Mouse (Mus musculus) stomach, embryonic 15.5 days (tissue): Measurements from ENCODE around the gene Gnl1. TPM values are rescaled to one million over a fixed set of nuclear protein-coding genes. Genes with fewer than 3 reads are reported as not detected.
"Not testable (repeated sequence)": the region's sequence is repeated elsewhere in the genome, so short reads cannot be mapped to it uniquely, and the experiment has no call there.

Experiments used
- ATAC-seq: fragments of 200-750 bp; cut with Nextera tagmentation; 2 replicates; pipeline ENCODE4 v1.8.0; 2017; ENCODE audit warnings: low read depth, moderate number of reproducible peaks, moderate TSS enrichment; ENCODE audit not compliant: insufficient read depth, low FRiP score
- H3K27ac ChIP-seq: fragments of 300-500 bp; sonication (generic); 2 replicates; pipeline ENCODE4 v1.5.1; 2015; ENCODE audit warnings: mild to moderate bottlenecking, inconsistent platforms
- H3K27me3 ChIP-seq: fragments of 300-500 bp; sonication (generic); replicated peaks from 2 replicates; pipeline ENCODE4 v1.6.1; 2015; ENCODE audit warnings: inconsistent platforms
- H3K36me3 ChIP-seq: fragments of 300-500 bp; sonication (generic); 2 replicates; pipeline ENCODE4 v1.6.1; 2015; ENCODE audit warnings: inconsistent platforms
- H3K4me1 ChIP-seq: fragments of 300-500 bp; sonication (generic); 2 replicates; pipeline ENCODE4 v1.6.1; 2015; ENCODE audit warnings: inconsistent platforms
- H3K4me2 ChIP-seq: fragments of 300-500 bp; sonication (generic); 2 replicates; pipeline ENCODE4 v1.6.1; 2015; ENCODE audit warnings: mild to moderate bottlenecking, inconsistent platforms
- H3K4me3 ChIP-seq: fragments of 300-500 bp; sonication (generic); replicated peaks from 2 replicates; pipeline ENCODE4 v1.5.1; 2015; ENCODE audit warnings: inconsistent platforms
- H3K9ac ChIP-seq: fragments of 300-500 bp; sonication (generic); 2 replicates; pipeline ENCODE4 v1.6.1; 2015; ENCODE audit warnings: inconsistent platforms
- H3K9me3 ChIP-seq: fragments of 300-500 bp; sonication (generic); 2 replicates; pipeline ENCODE4 v1.6.1; 2016; ENCODE audit warnings: inconsistent platforms
- WGBS: fragments of 180-500 bp; shearing (Covaris S2); methylation state at CpG from one replicate; pipeline ENCODE4 v1.1.7; 2015; 5-methylcytosine and 5-hydroxymethylcytosine counted together
- polyA plus RNA-seq: library from polyadenylated mRNA; unstranded; fragments of >200 nt; fragmentation: Nextera tagmentation; extraction: Ambion mirVana; gene quantifications from 2 replicates; pipeline ENCODE4 v1.2.1, GENCODE M21; 2015

The Gnl1 gene
- polyA plus RNA-seq, 1 experiment from 2014 or later: 41.4 TPM

DNA sequence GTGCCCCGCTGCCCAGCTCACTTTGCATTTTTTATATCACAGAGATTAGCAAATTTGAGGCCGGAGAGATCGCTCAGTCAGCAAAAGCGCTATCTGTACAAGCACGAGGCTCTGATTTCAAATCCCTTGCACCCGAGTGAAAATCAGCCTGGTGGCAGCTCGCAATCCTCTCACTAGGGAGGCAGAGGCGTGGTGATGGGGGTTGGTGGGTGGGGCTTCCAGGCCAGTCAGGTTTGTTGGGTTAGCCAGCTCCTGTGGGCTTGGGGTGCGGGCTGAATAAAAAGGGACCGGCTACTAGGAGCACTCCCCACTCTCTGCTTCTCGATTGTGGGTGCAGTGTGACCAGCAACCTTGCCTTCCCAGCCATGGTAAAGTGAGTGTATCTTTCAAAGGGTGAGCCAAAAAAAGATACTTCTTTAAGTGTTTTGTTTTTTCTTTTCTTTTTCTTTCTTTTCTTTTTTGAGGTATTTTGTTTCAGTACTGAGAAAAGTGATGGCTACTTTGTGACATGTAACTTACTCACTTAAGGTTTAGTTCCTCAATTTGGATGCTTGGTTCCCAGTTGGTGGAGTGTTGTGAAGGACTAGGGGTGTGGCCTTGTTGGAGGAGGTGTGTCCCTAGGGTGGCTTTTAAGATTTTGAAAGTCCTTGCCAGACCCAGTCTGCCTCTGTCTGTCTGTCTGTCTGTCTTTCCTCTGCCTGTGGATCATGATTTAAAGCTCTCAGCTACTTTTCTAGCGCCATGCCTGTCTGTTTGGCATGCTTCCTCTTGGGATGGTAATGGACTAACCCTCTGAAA lies 18.3 kb downstream of the Gnl1 start:
- 51% methylated on average over 12 of the region's 12 CpGs for WGBS
- Histone ChIP-seq H3K36me3 (no peaks in the 10 kb centered on the region), H3K4me2 (peak overlapping the region; percentile 16), H3K9me3 (no peaks in the 10 kb centered on the region), H3K27ac (no peak overlapping the region), H3K27me3 (no peaks in the 10 kb centered on the region), H3K4me1 (0 out of 2 replicates have a peak, but pooled peaks cover 3% of the 10 kb centered on the region), H3K4me3 (no peak overlapping the region), H3K9ac (no peak overlapping the region)
- ATAC-seq: no peak

DNA sequence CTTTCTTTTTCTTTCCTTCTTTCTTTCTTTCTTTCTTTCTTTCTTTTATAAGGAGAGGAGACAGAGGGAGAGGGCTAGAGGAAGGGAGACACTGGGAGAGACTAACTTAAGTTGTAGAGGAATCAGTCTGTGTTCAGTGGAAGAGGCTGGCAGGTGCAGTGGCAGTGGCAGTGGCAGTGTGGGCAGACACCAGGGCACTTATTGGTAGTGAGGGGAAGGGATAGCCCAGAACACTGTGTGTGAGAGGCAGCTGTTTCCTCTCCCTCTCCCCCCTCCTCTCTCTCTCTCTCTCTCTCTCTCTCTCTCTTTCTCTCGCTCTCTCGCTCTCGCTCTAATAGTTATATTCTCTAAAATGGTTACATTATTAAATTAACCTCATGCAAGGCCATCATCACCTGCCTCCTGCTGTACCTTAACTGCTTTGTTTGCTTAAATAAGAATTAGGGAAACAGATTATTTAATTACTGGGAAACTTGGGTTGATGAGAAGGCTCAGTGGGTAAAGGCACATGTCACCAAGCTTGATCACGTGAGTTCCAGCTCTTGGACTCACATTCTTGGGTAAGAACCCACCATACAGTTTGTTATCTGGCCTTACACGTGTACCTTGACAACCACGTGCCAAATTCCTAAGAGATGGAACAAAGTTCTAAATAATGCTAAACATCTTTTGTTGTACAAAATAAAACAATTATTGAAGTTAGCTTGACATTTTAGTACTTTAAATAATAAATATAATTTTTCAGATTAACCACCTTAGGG lies 19.1 kb downstream of the Gnl1 start:
- Histone ChIP-seq H3K9ac (no peak overlapping the region), H3K9me3 (no peaks in the 10 kb centered on the region)
- WGBS: 81% methylated on average over 6 of the region's 6 CpGs

DNA sequence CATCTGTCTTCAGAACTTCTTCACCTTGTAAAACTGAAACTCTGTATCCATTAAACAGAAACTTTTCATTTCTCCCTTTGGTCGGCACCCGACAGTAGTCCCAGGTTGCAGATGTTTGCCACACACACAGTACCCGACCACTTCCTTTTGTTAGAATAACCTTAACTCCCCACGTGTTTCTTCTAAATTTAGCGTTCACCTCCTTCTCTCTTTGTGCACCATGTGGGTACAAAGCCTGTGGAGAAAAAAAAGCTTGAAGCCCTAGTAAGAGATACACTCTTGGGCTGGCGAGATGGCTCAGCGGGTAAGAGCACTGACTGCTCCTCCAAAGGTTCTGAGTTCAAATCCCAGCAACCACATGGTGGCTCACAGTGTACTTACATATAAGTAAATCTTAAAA lies 19.7 kb downstream of the Gnl1 start:
- Histone ChIP-seq H3K4me1 (0 out of 2 replicates have a peak, but pooled peaks cover 3% of the 10 kb centered on the region), H3K27ac (no peak overlapping the region), H3K4me3 (no peak overlapping the region), H3K9ac (no peak overlapping the region), H3K36me3 (no peaks in the 10 kb centered on the region), H3K9me3 (no peaks in the 10 kb centered on the region), H3K4me2 (no peak overlapping the region), H3K27me3 (no peaks in the 10 kb centered on the region)
- ATAC-seq: no peak
- 83% methylated on average over 7 of the region's 7 CpGs for WGBS

More for the DNA sequence above, 19.1 kb downstream of the Gnl1 start:
- Histone ChIP-seq H3K4me3 (no peak overlapping the region), H3K4me1 (0 out of 2 replicates have a peak, but pooled peaks cover 3% of the 10 kb centered on the region), H3K27me3 (no peaks in the 10 kb centered on the region), H3K27ac (no peak overlapping the region), H3K4me2 (peak overlapping the region; percentile 10; the same call in 1 of the 2 replicates), H3K36me3 (no peaks in the 10 kb centered on the region)
- no peak for ATAC-seq

DNA sequence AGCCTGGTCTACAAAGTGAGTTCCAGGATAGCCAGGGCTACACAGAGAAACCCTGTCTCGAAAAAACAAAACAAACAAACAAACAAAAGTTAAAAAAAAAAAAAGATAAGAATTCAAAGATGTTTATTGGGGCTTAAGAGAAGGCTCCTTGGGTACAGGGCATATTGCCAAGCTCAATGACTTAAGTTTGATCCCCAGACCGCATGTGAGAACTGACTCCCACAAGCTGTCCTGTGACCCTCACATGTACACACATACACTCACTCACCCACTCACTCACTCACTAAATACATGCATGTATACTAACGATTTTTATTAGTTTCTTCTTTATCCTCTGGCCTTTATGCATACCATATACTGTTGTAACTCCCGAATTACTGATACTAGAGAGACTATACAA lies 20.7 kb downstream of the Gnl1 start:
- H3K4me3 ChIP-seq: no peak overlapping the region
- ATAC-seq: no peak
- 72% methylated on average over 4 of the region's 4 CpGs for WGBS
- H3K9me3 ChIP-seq: no peaks in the 10 kb centered on the region
- H3K9ac ChIP-seq: no peak overlapping the region
- H3K27me3 ChIP-seq: no peaks in the 10 kb centered on the region
- H3K36me3 ChIP-seq: no peaks in the 10 kb centered on the region
- H3K4me1 ChIP-seq: 0 out of 2 replicates have a peak, but pooled peaks cover 2% of the 10 kb centered on the region
- no peak overlapping the region for H3K27ac ChIP-seq
- H3K4me2 ChIP-seq: no peak overlapping the region

DNA sequence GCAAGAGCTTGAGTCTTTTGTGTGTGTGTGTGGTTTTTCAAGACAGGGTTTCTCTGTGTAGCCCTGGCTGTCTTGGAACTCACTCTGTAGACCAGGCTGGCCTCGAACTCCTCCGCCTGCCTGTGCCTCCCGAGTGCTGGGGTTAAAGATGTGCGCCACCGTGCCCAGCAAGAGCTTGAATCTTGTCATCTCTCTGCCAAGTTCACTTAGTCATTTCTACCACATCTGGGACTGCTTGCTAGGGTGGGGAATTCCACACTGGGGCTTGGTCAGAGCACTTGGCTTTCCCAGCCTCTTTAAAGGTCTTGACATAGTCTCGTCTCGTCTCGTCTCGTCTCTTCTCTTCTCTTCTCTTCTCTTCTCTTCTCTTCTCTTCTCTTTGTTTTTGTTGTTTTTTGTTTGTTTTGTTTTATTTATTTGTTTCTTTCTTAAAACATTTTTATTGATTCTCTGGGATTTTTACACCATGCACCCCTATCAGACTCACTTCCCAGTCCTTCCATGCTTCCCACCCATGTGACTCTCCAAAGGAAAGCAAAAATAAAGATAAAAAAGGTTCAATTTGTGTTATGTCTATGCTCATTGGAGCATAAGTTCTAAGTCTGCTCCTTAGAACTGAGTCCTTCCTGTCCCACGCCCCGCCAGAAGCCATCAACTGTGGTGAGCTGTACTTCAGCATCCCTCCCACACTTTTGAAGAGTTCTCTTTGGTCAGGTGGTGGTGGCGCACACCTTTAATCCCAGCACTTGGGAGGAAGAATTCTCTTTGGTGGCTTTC lies 21.7 kb downstream of the Gnl1 start:
- H3K4me1 ChIP-seq: no peaks in the 10 kb centered on the region
- no peak overlapping the region for H3K9ac ChIP-seq
- WGBS: 86% methylated on average over 12 of the region's 12 CpGs
- H3K27ac ChIP-seq: no peak overlapping the region
- no peak for ATAC-seq
- no peaks in the 10 kb centered on the region for H3K27me3 ChIP-seq
- no peak overlapping the region for H3K4me2 ChIP-seq
- H3K36me3 ChIP-seq: 0 out of 2 replicates have a peak, but pooled peaks cover 7% of the 10 kb centered on the region
- no peaks in the 10 kb centered on the region for H3K9me3 ChIP-seq
- no peak overlapping the region for H3K4me3 ChIP-seq

DNA sequence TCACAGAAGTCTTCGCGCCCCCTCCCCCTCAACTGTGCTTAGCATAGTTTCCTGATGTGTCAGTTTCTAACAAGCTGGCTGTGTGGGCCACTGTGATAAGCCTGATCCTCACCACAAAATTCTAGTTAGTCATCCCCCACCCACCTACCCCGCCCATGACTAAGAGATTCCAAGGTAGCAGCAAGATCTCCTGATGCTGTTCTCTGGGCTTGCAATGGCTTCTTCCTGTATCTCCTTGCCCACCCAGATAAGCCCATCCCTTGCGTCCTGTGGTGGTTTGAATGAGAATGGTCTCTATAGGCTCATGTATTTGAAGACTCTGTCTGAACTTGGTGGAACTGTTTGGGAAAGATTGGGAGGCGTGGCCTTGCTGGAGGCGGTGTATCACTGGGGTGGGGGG lies 22.3 kb downstream of the Gnl1 start:
- Histone ChIP-seq H3K4me3 (no peak overlapping the region), H3K27me3 (no peaks in the 10 kb centered on the region), H3K4me1 (no peaks in the 10 kb centered on the region), H3K9me3 (no peaks in the 10 kb centered on the region), H3K36me3 (0 out of 2 replicates have a peak, but pooled peaks cover 10% of the 10 kb centered on the region), H3K27ac (no peak overlapping the region), H3K9ac (no peak overlapping the region), H3K4me2 (no peak overlapping the region)
- peak; percentile 63 for ATAC-seq
- WGBS: 92% methylated on average over 6 of the region's 6 CpGs

DNA sequence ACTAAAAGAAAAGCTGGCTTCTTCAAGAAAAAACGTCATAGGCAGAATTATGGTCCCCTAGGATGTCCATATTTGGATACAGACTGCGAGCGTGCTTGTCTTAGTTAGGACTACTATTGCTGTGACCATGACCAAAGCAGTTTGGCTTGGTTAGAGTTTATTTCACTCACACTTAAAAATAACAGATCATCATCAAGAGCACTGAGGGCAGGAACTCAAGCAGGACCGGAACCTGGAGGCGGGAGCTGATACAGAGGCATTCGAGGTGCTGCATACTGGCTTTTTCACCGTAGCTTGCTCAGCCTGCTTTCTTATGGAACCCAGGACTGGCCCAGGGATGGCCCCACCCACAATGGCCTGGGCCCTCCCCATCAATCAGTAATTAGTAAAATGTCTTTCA lies 23.7 kb downstream of the Gnl1 start:
- Histone ChIP-seq H3K27ac (no peak overlapping the region), H3K4me3 (no peak overlapping the region), H3K36me3 (0 out of 2 replicates have a peak, but pooled peaks cover 10% of the 10 kb centered on the region), H3K4me1 (no peaks in the 10 kb centered on the region), H3K9me3 (no peaks in the 10 kb centered on the region), H3K27me3 (no peaks in the 10 kb centered on the region), H3K4me2 (no peak overlapping the region), H3K9ac (no peak overlapping the region)
- 92% methylated on average over 7 of the region's 7 CpGs for WGBS
- ATAC-seq: no peak

DNA sequence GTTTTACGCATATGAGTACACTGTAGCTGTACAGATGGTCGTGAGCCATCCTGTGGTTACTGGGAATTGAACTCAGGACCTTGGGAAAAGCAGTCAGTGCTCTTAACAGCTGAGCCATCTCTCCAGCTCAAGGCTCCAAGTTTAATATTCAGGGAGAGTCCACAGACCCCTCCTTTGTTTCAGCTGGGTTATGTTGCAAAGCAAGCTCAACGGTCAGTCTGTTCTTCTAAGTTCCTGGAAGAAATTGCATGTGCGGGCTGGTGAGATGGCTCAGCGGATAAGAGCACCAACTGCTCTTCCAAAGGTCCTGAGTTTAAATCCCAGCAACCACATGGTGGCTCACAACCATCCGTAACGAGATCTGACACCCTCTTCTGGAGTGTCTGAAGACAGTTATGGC lies 24.8 kb downstream of the Gnl1 start:
- not testable (repeated sequence) for H3K27me3 ChIP-seq, H3K9ac ChIP-seq, H3K4me1 ChIP-seq, H3K27ac ChIP-seq, H3K36me3 ChIP-seq, H3K9me3 ChIP-seq, ATAC-seq, H3K4me2 ChIP-seq, H3K4me3 ChIP-seq
- 94% methylated on average over 7 of the region's 7 CpGs for WGBS

DNA sequence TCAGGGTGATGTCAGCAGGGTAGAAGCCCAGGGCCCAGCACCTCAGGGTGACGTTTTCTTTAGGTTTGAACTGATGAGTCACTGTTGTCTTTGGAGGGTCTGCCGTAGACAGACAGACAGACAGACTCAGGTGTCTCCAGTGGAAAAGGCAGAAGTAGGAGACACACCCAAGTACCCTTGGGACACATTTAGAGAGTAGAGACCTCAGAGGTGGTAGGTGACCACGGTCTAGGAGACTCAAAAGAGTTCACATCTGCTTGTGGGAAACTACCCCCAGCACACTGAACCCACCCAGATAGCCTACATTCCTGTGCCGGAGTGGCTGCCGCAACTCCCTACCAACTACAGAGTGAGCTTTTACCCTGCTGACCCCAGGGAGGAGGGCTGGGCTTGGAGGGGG lies 35.3 kb downstream of the Gnl1 start:
- WGBS: 88% methylated on average over 5 of the region's 5 CpGs
- no peak overlapping the region for H3K9ac ChIP-seq

DNA sequence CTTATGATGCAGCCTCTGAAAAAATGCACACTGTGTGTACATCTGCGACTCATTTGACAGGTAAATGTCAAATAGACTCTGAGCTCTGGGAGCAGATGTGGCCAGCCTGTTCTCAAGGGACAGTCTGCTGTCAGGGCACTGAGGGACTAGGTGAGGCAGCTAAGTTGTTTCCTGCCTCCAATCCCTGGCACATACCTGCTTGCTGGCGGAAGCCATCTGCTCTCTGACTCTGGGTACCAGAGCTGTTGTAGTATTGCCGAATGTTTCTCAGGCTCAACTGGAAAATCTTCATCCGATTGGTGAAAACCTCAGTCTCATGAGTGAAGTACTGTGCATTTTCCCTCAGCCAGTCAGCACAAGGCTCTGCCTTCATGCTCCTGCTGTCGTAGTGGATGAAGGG lies 37.4 kb downstream of the Gnl1 start:
- Histone ChIP-seq H3K27ac (no peak overlapping the region), H3K9me3 (no peaks in the 10 kb centered on the region), H3K36me3 (peaks cover 10% of the 10 kb centered on the region; the same call in 1 of the 2 replicates), H3K4me3 (no peak overlapping the region), H3K9ac (no peak overlapping the region), H3K4me2 (no peak overlapping the region), H3K27me3 (no peaks in the 10 kb centered on the region), H3K4me1 (no peaks in the 10 kb centered on the region)
- 86% methylated on average over 5 of the region's 5 CpGs for WGBS
- ATAC-seq: no peak

More for the DNA sequence above, 35.3 kb downstream of the Gnl1 start:
- Histone ChIP-seq H3K9me3 (no peaks in the 10 kb centered on the region), H3K27ac (no peak overlapping the region), H3K27me3 (no peaks in the 10 kb centered on the region), H3K4me2 (no peak overlapping the region), H3K36me3 (peaks cover 10% of the 10 kb centered on the region; the same call in 1 of the 2 replicates), H3K4me1 (no peaks in the 10 kb centered on the region), H3K4me3 (no peak overlapping the region)
- ATAC-seq: no peak

DNA sequence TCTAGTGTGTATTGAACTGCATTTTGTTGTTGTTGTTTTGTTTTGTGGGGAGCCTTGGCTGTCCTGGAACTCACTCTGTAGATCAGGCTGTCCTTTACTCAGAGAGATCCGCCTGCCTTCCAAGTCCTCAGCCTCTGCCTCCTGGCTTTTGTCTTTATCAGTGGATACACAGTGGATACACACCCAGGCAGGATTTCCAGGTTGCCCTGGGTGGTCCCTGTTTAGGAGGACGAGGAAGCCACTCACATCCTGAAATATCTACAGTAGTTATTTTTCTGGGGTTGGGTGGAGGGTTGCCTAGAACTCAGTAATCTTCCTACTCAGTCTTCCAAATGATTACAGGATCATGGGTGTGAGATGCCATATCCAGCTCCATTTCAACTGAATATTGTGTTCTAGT lies 39.3 kb downstream of the Gnl1 start:
- Histone ChIP-seq H3K27ac (no peak overlapping the region), H3K4me2 (no peak overlapping the region), H3K9me3 (no peaks in the 10 kb centered on the region), H3K27me3 (no peaks in the 10 kb centered on the region), H3K4me3 (no peak overlapping the region), H3K4me1 (peaks cover 3% of the 10 kb centered on the region; the same call in 1 of the 2 replicates), H3K36me3 (peaks cover 10% of the 10 kb centered on the region; the same call in 1 of the 2 replicates), H3K9ac (no peak overlapping the region)
- WGBS: 56% methylated on average over 2 of the region's 2 CpGs
- ATAC-seq: no peak
